Mouse (Mus musculus) megakaryocyte, adult 5-6 weeks (primary cell): ENCODE results near the gene Acot8. TPM values are rescaled to one million over a fixed set of nuclear protein-coding genes. Genes with fewer than 3 reads are reported as not detected.

Experiments
- ATAC-seq: 2 replicates; pipeline ENCODE4 v1.8.0; 2016; ENCODE audit warnings: mild to moderate bottlenecking, inconsistent platforms; ENCODE audit not compliant: poor library complexity, severe bottlenecking
- total RNA-seq, 2 experiments: library from RNA; stranded (forward) in 1 of 2; stranded (reverse) in 1 of 2; fragments of 153-499, 151-499 nt in 1 of 2; fragments of 221-1000, 200-1000 nt in 1 of 2; gene quantifications; 2 replicates each; pipeline versions ENCODE4 v1.2.3 to v1.2.4; 2015 to 2017

The Acot8 gene
- 20.4 and 20.8 TPM in 2 replicates for total RNA-seq (2015)
- total RNA-seq (2017) = 28.8 and 28.9 TPM in 2 replicates

- peak; percentile 92 for ATAC-seq
Measured at GRCm38 (mm10) chr2:164804533-164805331, at the start of gene Acot8, which contains the start of gene Zswim3. Gene Acot8, minus strand, starts transcription at chr2:164804882. Gene Zswim3, plus strand, starts transcription at chr2:164805098.

GRCm38 (mm10) chr2:164850061-164850460 lies 45.4 kb upstream of the Acot8 start:
- no peak for ATAC-seq

GRCm38 (mm10) chr2:164845782-164846181 lies 41.1 kb upstream of the Acot8 start:
- no peak for ATAC-seq

- ATAC-seq = no peak
Measured at GRCm38 (mm10) chr2:164835164-164835563, 30.5 kb upstream of the Acot8 start.

- 0 out of 2 replicates have a peak, but pooled peaks have one; percentile 26 for ATAC-seq
Measured at GRCm38 (mm10) chr2:164834531-164834930, 29.8 kb upstream of the Acot8 start.

- peak; percentile 62 for ATAC-seq
Measured at GRCm38 (mm10) chr2:164833314-164833959, 28.8 kb upstream of the Acot8 start, which contains the start of gene Neurl2. Gene Neurl2, minus strand, starts transcription at chr2:164833456.

- ATAC-seq = peak; percentile 71
Measured at GRCm38 (mm10) chr2:164832748-164833301, 28.1 kb upstream of the Acot8 start, which contains the start of gene Ctsa. Gene Ctsa, plus strand, starts transcription at chr2:164832873.

- ATAC-seq = no peak
Measured at GRCm38 (mm10) chr2:164832032-164832747, 27.5 kb upstream of the Acot8 start.

GRCm38 (mm10) chr2:164831029-164831428 lies 26.3 kb upstream of the Acot8 start:
- no peak for ATAC-seq

GRCm38 (mm10) chr2:164829090-164829489 lies 24.4 kb upstream of the Acot8 start:
- no peak for ATAC-seq

GRCm38 (mm10) chr2:164828437-164828836 lies 23.8 kb upstream of the Acot8 start, which contains the start of gene Spata25:
Gene Spata25, minus strand, starts transcription at chr2:164828537.
- no peak for ATAC-seq

- ATAC-seq = no peak
Measured at GRCm38 (mm10) chr2:164827146-164827850, 22.6 kb upstream of the Acot8 start.

- ATAC-seq = no peak
Measured at GRCm38 (mm10) chr2:164825521-164825920, 20.8 kb upstream of the Acot8 start.

GRCm38 (mm10) chr2:164823969-164824368 lies 19.3 kb upstream of the Acot8 start:
- no peak for ATAC-seq

- ATAC-seq = peak; percentile 22
Measured at GRCm38 (mm10) chr2:164823181-164823585, 18.5 kb upstream of the Acot8 start.

- ATAC-seq = peak; percentile 99
Measured at GRCm38 (mm10) chr2:164822636-164823165, 18.0 kb upstream of the Acot8 start, which contains the start of gene Zswim1. Gene Zswim1, plus strand, starts transcription at chr2:164822686.

GRCm38 (mm10) chr2:164821060-164821459 lies 16.4 kb upstream of the Acot8 start:
- ATAC-seq = no peak

GRCm38 (mm10) chr2:164817703-164818102 lies 13.0 kb upstream of the Acot8 start:
- ATAC-seq = no peak

- ATAC-seq = no peak
Measured at GRCm38 (mm10) chr2:164817206-164817605, 12.5 kb upstream of the Acot8 start.

- peak; percentile 41 for ATAC-seq
Measured at GRCm38 (mm10) chr2:164815821-164816220, 11.1 kb upstream of the Acot8 start.
